Mouse (Mus musculus) T-helper 2 cell (primary cell): Measurements from ENCODE around the gene Slc5a4b.

Experiments used
- in situ Hi-C: fragments of 300-600 bp; cut with MboI, MseI; formaldehyde crosslinking; loops from one replicate; pipeline ENCODE4 v1.15.1; 2025; ENCODE audit warnings: high pct_unique_total_duplicates

Slc5a4b gene

GRCm38 (mm10) chr10:76045343-76045742 is 65.4 kb downstream of the Slc5a4b start:
- in situ Hi-C loops, result no loop called here

- in situ Hi-C loops, result loop anchor here (10.0 kb wide), 1 partner anchor 1968 kb away; no protein-coding TSS in a partner anchor
Observed at GRCm38 (mm10) chr10:76036962-76037361, 73.8 kb downstream of the Slc5a4b start.

- in situ Hi-C loops, result loop anchor here (10.0 kb wide), 1 partner anchor 1970 kb away; no protein-coding TSS in a partner anchor
Observed at GRCm38 (mm10) chr10:76035277-76035676, 75.5 kb downstream of the Slc5a4b start.

- in situ Hi-C loops, result loop anchor here (10.0 kb wide), 1 partner anchor 1971 kb away; no protein-coding TSS in a partner anchor
Observed at GRCm38 (mm10) chr10:76034001-76034600, 76.7 kb downstream of the Slc5a4b start.

- in situ Hi-C loops, result loop anchor here (10.0 kb wide), 1 partner anchor 1972 kb away; no protein-coding TSS in a partner anchor
Observed at GRCm38 (mm10) chr10:76033119-76033455, 77.7 kb downstream of the Slc5a4b start.

GRCm38 (mm10) chr10:76032402-76033118 is 78.2 kb downstream of the Slc5a4b start, which contains the start of gene Zfp280b:
TSS of gene Zfp280b (plus strand) at chr10:76032650.
- in situ Hi-C loops, result loop anchor here (10.0 kb wide), 1 partner anchor 1972 kb away; no protein-coding TSS in a partner anchor

- in situ Hi-C loops, result loop anchor here (10.0 kb wide), 1 partner anchor 1973 kb away; no protein-coding TSS in a partner anchor
Observed at GRCm38 (mm10) chr10:76031511-76032401, 79.0 kb downstream of the Slc5a4b start.

- in situ Hi-C loops, result loop anchor here (10.0 kb wide), 1 partner anchor 1974 kb away; no protein-coding TSS in a partner anchor
Observed at GRCm38 (mm10) chr10:76030496-76030895, 80.3 kb downstream of the Slc5a4b start.

GRCm38 (mm10) chr10:76029276-76029675 is 81.5 kb downstream of the Slc5a4b start:
- in situ Hi-C loops, result no loop called here

GRCm38 (mm10) chr10:76028396-76028795 is 82.4 kb downstream of the Slc5a4b start:
- in situ Hi-C loops, result no loop called here

GRCm38 (mm10) chr10:76028016-76028366 is 82.8 kb downstream of the Slc5a4b start:
- in situ Hi-C loops, result no loop called here

GRCm38 (mm10) chr10:76027127-76028015 is 83.4 kb downstream of the Slc5a4b start:
- in situ Hi-C loops, result no loop called here

- in situ Hi-C loops, result no loop called here
Observed at GRCm38 (mm10) chr10:76025470-76026190, 85.1 kb downstream of the Slc5a4b start.

- in situ Hi-C loops, result no loop called here
Observed at GRCm38 (mm10) chr10:76023921-76024320, 86.8 kb downstream of the Slc5a4b start.

GRCm38 (mm10) chr10:76021728-76022127 is 89.0 kb downstream of the Slc5a4b start:
- in situ Hi-C loops, result no loop called here

- in situ Hi-C loops, result no loop called here
Observed at GRCm38 (mm10) chr10:76016886-76017285, 93.9 kb downstream of the Slc5a4b start.

GRCm38 (mm10) chr10:76012922-76013321 is 97.8 kb downstream of the Slc5a4b start:
- in situ Hi-C loops, result no loop called here

GRCm38 (mm10) chr10:76009812-76010211 is 100.9 kb downstream of the Slc5a4b start:
- in situ Hi-C loops, result no loop called here
